Mouse (Mus musculus): Measurements from ENCODE around the gene Stard8.

DNA sequence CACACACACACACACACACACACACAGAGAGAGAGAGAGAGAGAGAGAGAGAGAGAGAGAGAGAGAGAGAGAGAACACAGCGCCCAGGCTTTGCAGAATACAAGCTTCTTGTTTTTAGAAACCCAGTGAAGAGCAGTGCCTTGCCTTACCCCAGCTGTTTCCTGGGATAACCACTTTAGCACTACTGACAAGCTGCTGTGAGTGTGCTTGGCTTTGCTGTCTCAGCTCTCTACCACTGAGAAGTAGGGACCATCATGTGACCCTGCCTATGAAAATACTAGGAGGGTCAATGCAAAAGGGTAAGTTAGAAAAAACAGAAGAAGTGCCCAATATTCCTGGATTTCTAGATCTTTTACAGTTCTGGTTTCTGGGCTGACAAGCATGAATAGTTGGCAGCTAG lies 20.9 kb downstream of the Stard8 start:
- TF ChIP-seq GATA1 (IDR thresholded peaks at IDR 0.05; ENCODE audit: borderline replicate concordance, low read length) (no peak), CTCF (IDR thresholded peaks at IDR 0.05; ENCODE audit: low read depth, low read length) (no peak), TAL1 (conservative IDR thresholded peaks at IDR 0.05; ENCODE audit: low read depth, low read length) (no peak), GATA2 (IDR thresholded peaks at IDR 0.05; ENCODE audit: borderline replicate concordance, low read depth, low read length) (no peak), POLR2AphosphoS5 (IDR thresholded peaks at IDR 0.05; ENCODE audit: insufficient replicate concordance, low read depth, low read length) (no peak)

Measured in G1E (cell line).